Mouse (Mus musculus) T-helper 2 cell (primary cell): ENCODE measurements around the gene Fam160b1.

Experiments used
- in situ Hi-C: fragments of 300-600 bp; cut with MboI, MseI; formaldehyde crosslinking; loops from one replicate; pipeline ENCODE4 v1.15.1; 2025; ENCODE audit warnings: high pct_unique_total_duplicates

Fam160b1 gene

GRCm38 (mm10) chr19:57417800-57418580 lies 57.5 kb downstream of the Fam160b1 start:
- in situ Hi-C loops, result loop anchor here (25.0 kb wide), 1 partner anchor 219 kb away; no protein-coding TSS in a partner anchor

- in situ Hi-C loops, result loop anchor here (25.0 kb wide), 1 partner anchor 214 kb away; no protein-coding TSS in a partner anchor
Measured at GRCm38 (mm10) chr19:57423402-57423801, 62.9 kb downstream of the Fam160b1 start.

GRCm38 (mm10) chr19:57425296-57425695 lies 64.8 kb downstream of the Fam160b1 start:
- in situ Hi-C loops, result no loop called here

- in situ Hi-C loops, result no loop called here
Measured at GRCm38 (mm10) chr19:57426841-57427240, 66.4 kb downstream of the Fam160b1 start.

- in situ Hi-C loops, result no loop called here
Measured at GRCm38 (mm10) chr19:57427756-57428438, 67.4 kb downstream of the Fam160b1 start.

- in situ Hi-C loops, result no loop called here
Measured at GRCm38 (mm10) chr19:57428641-57429040, 68.2 kb downstream of the Fam160b1 start.

GRCm38 (mm10) chr19:57429926-57430325 lies 69.4 kb downstream of the Fam160b1 start:
- in situ Hi-C loops, result no loop called here

- in situ Hi-C loops, result no loop called here
Measured at GRCm38 (mm10) chr19:57431476-57431875, 71.0 kb downstream of the Fam160b1 start.

- in situ Hi-C loops, result no loop called here
Measured at GRCm38 (mm10) chr19:57434024-57434423, 73.5 kb downstream of the Fam160b1 start.

GRCm38 (mm10) chr19:57436586-57437021 lies 76.1 kb downstream of the Fam160b1 start:
- in situ Hi-C loops, result no loop called here

GRCm38 (mm10) chr19:57437042-57437441 lies 76.6 kb downstream of the Fam160b1 start:
- in situ Hi-C loops, result no loop called here
